Mouse (Mus musculus) heart, adult 2 months (tissue): ENCODE data around the gene Hoxa4. TPM values are rescaled to one million over a fixed set of nuclear protein-coding genes. Genes with fewer than 3 reads are reported as not detected.
A peak's percentile ranks its signal among the peaks of the same experiment; 100 is the strongest.

ENCODE experiments used
- DNase-seq, 2 experiments: peaks; one replicate each; pipeline ENCODE4 v3.0.0; 2021
- H3K27ac ChIP-seq: fragments of 200-600 bp; 2 replicates; pipeline ENCODE4 v1.8.1; 2022
- H3K27me3 ChIP-seq: fragments of 200-500 bp; 2 replicates; pipeline ENCODE4 v1.6.1; 2012; ENCODE audit warnings: mild to moderate bottlenecking, low read length, inconsistent platforms, mixed read lengths; ENCODE audit not compliant: control insufficient read depth, insufficient read depth
- H3K36me3 ChIP-seq: fragments of 200-500 bp; 2 replicates; pipeline ENCODE4 v1.6.1; 2012; ENCODE audit warnings: low read length, inconsistent platforms; ENCODE audit not compliant: control insufficient read depth, insufficient read depth
- H3K4me1 ChIP-seq: fragments of 200-500 bp; 2 replicates; pipeline ENCODE4 v1.6.1; 2011; ENCODE audit warnings: low read length; ENCODE audit not compliant: control insufficient read depth, insufficient read depth
- H3K4me3 ChIP-seq: fragments of 200-600 bp; 2 replicates; pipeline ENCODE4 v1.8.1; 2022
- H3K79me2 ChIP-seq: fragments of 200-500 bp; replicated peaks from 2 replicates; pipeline ENCODE4 v1.6.1; 2012; ENCODE audit warnings: mild to moderate bottlenecking, inconsistent platforms, low read length, moderate library complexity, mixed read lengths; ENCODE audit not compliant: control insufficient read depth, insufficient read depth
- H3K9ac ChIP-seq: fragments of 200-500 bp; 2 replicates; pipeline ENCODE4 v1.6.1; 2012; ENCODE audit warnings: low read depth, mild to moderate bottlenecking, control low read depth, inconsistent platforms, low read length, mixed read lengths
- CTCF ChIP-seq: fragments of 200-600 bp; IDR thresholded peaks from 2 replicates; pipeline ENCODE4 v1.8.1; 2022; ENCODE audit warnings: antibody characterized with exemption, mild to moderate bottlenecking, moderate library complexity
- EP300 ChIP-seq: fragments of 200-500 bp; IDR thresholded peaks from 2 replicates; pipeline ENCODE4 v1.6.1; 2011; ENCODE audit warnings: low read depth, low read length, control low read depth; ENCODE audit not compliant: insufficient read depth
- POLR2A ChIP-seq: fragments of 200-500 bp; IDR thresholded peaks from 2 replicates; pipeline ENCODE4 v1.6.1; 2011; ENCODE audit warnings: mild to moderate bottlenecking, low read depth, low read length, control low read depth; ENCODE audit not compliant: insufficient read depth
- WGBS: fragments of 180-500 bp; shearing (Covaris S2); methylation state at CpG from one replicate; pipeline ENCODE4 v1.1.7; 2018; 5-methylcytosine and 5-hydroxymethylcytosine counted together
- intact Hi-C: fragments of 180-260 bp; cut with DNase I; formaldehyde crosslinking; loops from one replicate; pipeline ENCODE4 v1.15.1; 2025
- polyA plus RNA-seq: library from polyadenylated mRNA; depleted of rRNA; stranded (reverse); fragments of >200 nt; gene quantifications from 2 replicates; pipeline ENCODE4 v1.2.3, GENCODE M21; 2012
- total RNA-seq, 2 experiments: library from RNA; stranded (reverse); gene quantifications; 2 replicates each; pipeline ENCODE4 v1.2.3; 2021

Hoxa4 gene
- total and polyA plus RNA-seq, 3 experiments, result 0.14 to 0.84 (median 0.34) TPM

DNA sequence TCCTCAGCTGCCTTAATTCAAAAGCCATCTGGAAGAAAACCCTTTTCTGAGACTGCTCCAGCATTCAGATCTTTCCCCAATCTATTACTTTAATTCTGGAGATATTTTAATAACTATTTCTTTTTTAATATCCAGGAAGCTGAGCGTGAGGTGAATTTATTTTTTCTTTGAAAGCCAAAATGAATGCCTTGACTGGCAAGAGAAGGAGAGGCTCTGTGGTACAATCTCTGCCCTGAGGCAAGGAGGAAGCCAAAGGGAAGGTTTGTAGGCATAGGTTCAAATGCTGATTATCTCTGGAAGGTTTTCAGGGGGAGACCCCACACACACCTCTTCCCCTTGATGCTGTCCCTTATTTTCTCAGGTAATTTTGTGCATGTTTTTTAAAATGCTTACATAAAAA, 24.4 kb downstream of the Hoxa4 start:
- WGBS, result 37% methylated on average over 1 of the region's 1 CpGs
- H3K9ac ChIP-seq, result no peak overlapping the region
- H3K4me3 ChIP-seq, result no peak overlapping the region
- no peaks in the 10 kb centered on the region for H3K79me2 ChIP-seq
- intact Hi-C loops, result no loop called here
- H3K36me3 ChIP-seq, result no peaks in the 10 kb centered on the region
- H3K27ac ChIP-seq, result no peak overlapping the region
- TF ChIP-seq POLR2A (no peak), EP300 (no peak), CTCF (no peak)
- no peaks in the 10 kb centered on the region for H3K4me1 ChIP-seq
- H3K27me3 ChIP-seq, result peaks cover 20% of the 10 kb centered on the region
- no peak for DNase-seq

DNA sequence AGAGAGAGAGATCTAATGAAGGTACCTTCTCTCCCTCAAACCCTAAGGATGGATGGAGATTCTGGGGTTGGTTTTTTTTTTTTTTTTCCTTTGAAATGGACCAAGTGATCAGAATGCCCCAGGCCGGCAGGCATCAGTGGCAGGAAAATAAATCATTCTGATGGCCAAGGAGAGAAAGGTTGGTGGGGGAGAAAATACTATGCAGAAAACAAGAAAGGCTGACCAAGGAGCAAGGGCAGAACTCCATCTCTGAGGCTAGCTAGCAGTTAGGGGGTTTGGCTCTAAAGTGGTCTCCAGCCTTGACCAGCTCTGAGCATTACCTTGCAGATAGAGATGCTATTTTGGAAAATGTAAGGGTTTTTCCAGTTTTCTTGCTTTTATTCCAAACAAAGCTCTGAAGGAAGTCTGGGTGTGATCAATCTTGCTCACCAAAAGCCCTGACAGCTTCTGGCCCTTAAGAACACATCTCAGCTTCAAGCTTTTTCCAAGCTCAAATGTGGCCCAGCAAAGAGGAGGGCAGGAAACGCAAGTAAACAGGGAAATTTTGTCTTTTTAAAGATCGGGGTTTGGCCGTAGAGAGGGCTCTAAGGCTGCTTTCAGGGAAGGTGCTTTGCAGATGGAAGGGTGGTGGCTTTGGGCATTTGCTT, 25.0 kb downstream of the Hoxa4 start:
- Histone ChIP-seq H3K4me1 (no peaks in the 10 kb centered on the region), H3K27me3 (peaks cover 20% of the 10 kb centered on the region), H3K27ac (no peak overlapping the region), H3K36me3 (no peaks in the 10 kb centered on the region), H3K79me2 (no peaks in the 10 kb centered on the region), H3K9ac (no peak overlapping the region), H3K4me3 (no peak overlapping the region)
- intact Hi-C loops, result no loop called here
- WGBS, result 20% methylated on average over 4 of the region's 4 CpGs
- TF ChIP-seq EP300, result no peak
- no peak for DNase-seq

DNA sequence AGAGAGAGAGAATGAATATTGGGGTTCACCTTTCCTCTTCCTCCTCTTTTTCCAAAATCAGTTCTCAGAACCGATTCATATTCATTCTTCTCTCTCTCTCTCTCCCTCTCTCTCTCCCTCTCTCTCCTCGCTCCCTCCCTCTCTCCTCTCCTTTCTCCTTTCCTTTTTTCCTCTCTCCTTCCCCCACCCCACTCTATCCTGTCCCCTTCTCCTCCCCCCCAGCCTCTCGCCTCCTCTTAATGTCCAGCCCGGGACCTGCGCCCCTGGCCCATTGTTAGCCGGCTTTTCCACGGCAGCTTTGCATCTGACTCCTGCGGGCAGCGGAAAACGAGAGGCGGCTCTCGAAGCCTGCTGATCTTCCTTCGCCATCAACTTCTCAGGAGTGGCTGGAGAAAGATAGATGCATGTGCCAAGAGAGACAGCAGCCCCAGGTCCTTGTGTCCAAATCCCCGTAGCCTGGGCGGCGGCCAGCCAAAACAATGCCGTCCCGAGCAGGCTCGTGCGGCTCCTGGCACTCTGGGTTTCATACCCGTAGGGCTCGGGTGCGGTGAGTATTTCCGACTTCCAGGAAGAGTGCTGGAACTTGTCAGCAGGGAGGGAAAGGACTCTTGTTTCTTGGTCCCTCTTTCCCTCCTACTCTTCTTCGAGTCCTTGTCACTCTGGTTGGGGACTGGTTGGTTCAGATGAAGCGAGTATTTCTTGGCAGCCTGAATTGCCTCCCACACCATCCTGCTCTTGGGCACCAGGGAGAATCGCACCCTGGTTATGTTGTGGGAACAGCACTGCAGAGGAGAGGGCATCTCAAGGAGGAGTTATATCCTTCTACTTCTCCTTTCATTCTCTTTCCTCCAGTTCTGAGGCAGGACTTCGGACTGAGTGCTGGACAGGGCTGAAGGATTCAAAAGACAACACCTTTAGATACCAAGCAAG, 25.8 kb downstream of the Hoxa4 start:
- intact Hi-C loops, result no loop called here
- Histone ChIP-seq H3K27me3 (peaks cover 20% of the 10 kb centered on the region), H3K4me3 (0 out of 2 replicates have a peak overlapping the region, but pooled peaks have one; percentile 16), H3K79me2 (no peaks in the 10 kb centered on the region), H3K9ac (no peak overlapping the region), H3K36me3 (no peaks in the 10 kb centered on the region), H3K27ac (no peak overlapping the region), H3K4me1 (no peaks in the 10 kb centered on the region)
- no peak for TF ChIP-seq CTCF
- no peak for TF ChIP-seq EP300
- no peak for TF ChIP-seq POLR2A
- WGBS, result 5% methylated on average over 27 of the region's 28 CpGs
- DNase-seq, result no peak

DNA sequence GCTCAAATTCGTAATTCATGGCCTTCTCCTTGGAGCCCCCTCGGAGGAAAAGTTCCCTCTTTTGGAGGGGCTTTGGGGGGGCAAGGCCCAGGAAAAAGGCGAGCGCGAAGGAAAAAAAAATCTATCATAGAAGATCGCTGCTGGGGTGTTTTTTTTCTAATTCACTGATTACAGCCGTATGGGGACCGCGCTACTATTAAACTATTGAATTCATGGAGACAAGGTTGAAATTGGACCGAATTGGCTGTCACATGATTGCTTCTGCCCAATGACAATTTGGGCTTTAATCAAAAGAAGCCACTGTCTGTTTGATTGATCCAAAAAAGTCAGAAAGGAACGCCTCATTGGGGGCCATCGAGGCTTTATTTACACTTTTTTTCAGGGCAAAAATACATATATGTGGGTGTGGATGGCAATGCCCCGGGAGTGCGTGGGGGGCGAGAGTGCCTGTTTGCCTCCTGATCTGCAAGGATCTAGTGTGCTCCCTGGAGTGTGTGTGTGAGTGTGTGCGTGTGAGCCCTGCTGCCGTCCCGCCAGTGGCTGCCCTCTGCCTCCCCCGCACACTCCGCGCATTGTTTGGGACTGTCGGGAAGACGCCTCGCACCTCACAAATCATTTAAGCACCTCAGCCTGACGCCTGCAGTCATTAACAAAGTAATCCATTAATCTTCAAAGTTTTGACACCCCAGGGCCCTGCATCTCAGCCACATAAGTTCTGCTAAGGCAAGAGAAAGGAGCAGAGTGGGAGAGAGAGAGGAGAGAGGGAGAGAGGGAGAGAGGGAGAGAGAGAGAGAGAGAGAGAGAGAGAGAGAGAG, 26.7 kb downstream of the Hoxa4 start, which contains the start of gene Hoxa2:
Hoxa2 (minus strand) TSS at position 206 of the 815 bp plus-strand sequence.
- Histone ChIP-seq H3K9ac (peak within 1 kb of the TSS; percentile 60), H3K79me2 (no peaks in the 10 kb centered on the region), H3K4me3 (peak within 1 kb of the TSS; percentile 39), H3K27ac (peak within 1 kb of the TSS; percentile 45), H3K4me1 (no peaks in the 10 kb centered on the region), H3K36me3 (no peaks in the 10 kb centered on the region), H3K27me3 (peaks cover 16% of the 10 kb centered on the region)
- no peak for DNase-seq
- intact Hi-C loops, result no loop called here
- TF ChIP-seq CTCF, result no peak
- TF ChIP-seq EP300, result no peak
- no peak for TF ChIP-seq POLR2A
- 3% methylated on average over 25 of the region's 25 CpGs for WGBS

DNA sequence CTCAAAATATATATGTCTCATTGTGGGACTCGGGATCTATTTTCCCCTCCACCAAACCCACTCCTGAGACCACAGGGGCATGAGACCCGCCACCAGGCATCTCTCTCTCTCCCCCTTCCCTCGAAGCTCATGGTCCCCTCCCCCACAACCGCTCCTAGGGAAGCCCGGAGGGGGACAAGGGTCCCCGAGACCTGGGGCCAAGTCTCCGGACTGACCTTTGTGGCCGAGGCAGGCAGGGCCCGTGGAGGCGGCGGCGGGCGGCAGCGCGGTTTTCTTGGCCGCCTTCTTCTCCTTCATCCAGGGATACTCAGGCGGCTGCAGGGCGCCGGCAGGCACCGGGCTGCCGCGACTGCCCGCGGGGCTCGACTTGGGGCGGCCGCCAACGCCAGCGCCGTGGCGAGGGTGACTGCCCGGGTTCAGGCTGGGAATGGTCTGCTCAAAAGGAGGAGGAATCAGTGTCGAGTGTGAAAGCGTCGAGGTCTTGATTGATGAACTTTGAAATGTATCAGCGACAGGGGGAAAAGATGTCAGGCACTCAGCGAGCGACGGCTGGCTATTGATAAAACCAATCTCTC, 27.4 kb downstream of the Hoxa4 start:
- H3K4me1 ChIP-seq, result no peaks in the 10 kb centered on the region

More for the DNA sequence above, 27.4 kb downstream of the Hoxa4 start:
- Histone ChIP-seq H3K4me3 (peak overlapping the region; percentile 39), H3K27me3 (peaks cover 15% of the 10 kb centered on the region), H3K27ac (peak overlapping the region; percentile 45), H3K79me2 (no peaks in the 10 kb centered on the region), H3K36me3 (no peaks in the 10 kb centered on the region), H3K9ac (peak overlapping the region; percentile 60)
- TF ChIP-seq EP300 (no peak), CTCF (no peak), POLR2A (no peak)
- WGBS, result 2% methylated on average over 39 of the region's 39 CpGs
- intact Hi-C loops, result no loop called here
- DNase-seq, result no peak
